Mouse (Mus musculus) spleen, adult 2 months (tissue): ENCODE results near the gene Tmem104. TPM values are rescaled to one million over a fixed set of nuclear protein-coding genes. Genes with fewer than 3 reads are reported as not detected.

Experiments
- DNase-seq, 2 experiments: peaks; one replicate each; pipeline versions ENCODE4 v3.0.0 to v3.0.0-alpha.2; 2012 to 2021; ENCODE audit warnings: low spot score in 2 of 2, low read depth in 1 of 2
- H3K27ac ChIP-seq: fragments of 200-500 bp; 2 replicates; pipeline ENCODE4 v1.5.1; 2012; ENCODE audit warnings: low read length, inconsistent platforms; ENCODE audit not compliant: insufficient read depth
- H3K27me3 ChIP-seq: fragments of 200-500 bp; 2 replicates; pipeline ENCODE4 v1.6.1; 2012; ENCODE audit warnings: mild to moderate bottlenecking, moderate library complexity, low read length, inconsistent platforms; ENCODE audit not compliant: control insufficient read depth, insufficient read depth
- H3K36me3 ChIP-seq: fragments of 200-500 bp; 2 replicates; pipeline ENCODE4 v1.6.1; 2012; ENCODE audit warnings: mild to moderate bottlenecking, low read length, inconsistent platforms; ENCODE audit not compliant: control insufficient read depth, insufficient read depth
- H3K4me1 ChIP-seq: fragments of 200-500 bp; 2 replicates; pipeline ENCODE4 v1.6.1; 2011; ENCODE audit warnings: inconsistent platforms; ENCODE audit not compliant: control insufficient read depth, insufficient read depth, insufficient read length
- H3K4me3 ChIP-seq: fragments of 200-500 bp; 2 replicates; pipeline ENCODE4 v1.5.1; 2011; ENCODE audit warnings: mild to moderate bottlenecking, inconsistent platforms; ENCODE audit not compliant: insufficient read depth, insufficient read length; ENCODE audit errors: extremely low read depth
- CTCF ChIP-seq: fragments of 200-500 bp; IDR thresholded peaks from 2 replicates; pipeline ENCODE4 v1.5.1; 2011; ENCODE audit warnings: mild to moderate bottlenecking, inconsistent platforms; ENCODE audit not compliant: insufficient read depth, insufficient read length, insufficient replicate concordance; ENCODE audit errors: extremely low read depth
- POLR2A ChIP-seq: fragments of 200-500 bp; IDR thresholded peaks from 2 replicates; pipeline ENCODE4 v1.6.1; 2011; ENCODE audit warnings: low read depth, low read length, inconsistent platforms
- WGBS: fragments of 180-500 bp; shearing (Covaris S2); methylation state at CpG from one replicate; pipeline ENCODE4 v1.1.7; 2018; 5-methylcytosine and 5-hydroxymethylcytosine counted together
- polyA plus RNA-seq: library from polyadenylated mRNA; depleted of rRNA; stranded (reverse); fragments of >200 nt; gene quantifications from 2 replicates; pipeline ENCODE4 v1.2.3, GENCODE M21; 2012

Gene Tmem104
- polyA plus RNA-seq, 1 experiment, result 16.5 TPM

- Histone ChIP-seq H3K36me3 (peaks cover 4% of the 10 kb centered on the region; the same call in 1 of the 2 replicates), H3K4me3 (peak overlapping the region; percentile 19; the same call in 1 of the 2 replicates), H3K27ac (no peak overlapping the region), H3K4me1 (peaks cover 12% of the 10 kb centered on the region), H3K27me3 (peaks cover 12% of the 10 kb centered on the region)
- no peak for DNase-seq
- WGBS, result 4% methylated on average over 63 of the region's 63 CpGs
- TF ChIP-seq POLR2A (no peak), CTCF (no peak)
Observed at GRCm38 (mm10) chr11:115249721-115250404, 62.6 kb downstream of the Tmem104 start.

- Histone ChIP-seq H3K27me3 (peaks cover 12% of the 10 kb centered on the region), H3K27ac (no peak overlapping the region), H3K36me3 (no peaks in the 10 kb centered on the region), H3K4me3 (peak overlapping the region; percentile 19; the same call in 1 of the 2 replicates), H3K4me1 (peaks cover 12% of the 10 kb centered on the region)
- DNase-seq, result no peak
- TF ChIP-seq POLR2A (no peak), CTCF (no peak)
- WGBS, result 7% methylated on average over 36 of the region's 36 CpGs
Observed at GRCm38 (mm10) chr11:115250405-115251090, 63.3 kb downstream of the Tmem104 start.

GRCm38 (mm10) chr11:115251258-115251657 is 64.0 kb downstream of the Tmem104 start:
- H3K27me3 ChIP-seq, result peaks cover 12% of the 10 kb centered on the region
- DNase-seq, result no peak
- no peak for TF ChIP-seq POLR2A
- no peak for TF ChIP-seq CTCF
- no peak overlapping the region for H3K4me3 ChIP-seq
- no peak overlapping the region for H3K27ac ChIP-seq
- 77% methylated on average over 3 of the region's 3 CpGs for WGBS
- peaks cover 12% of the 10 kb centered on the region for H3K4me1 ChIP-seq
- H3K36me3 ChIP-seq, result no peaks in the 10 kb centered on the region

- Histone ChIP-seq H3K27ac (no peak overlapping the region), H3K4me1 (peaks cover 5% of the 10 kb centered on the region; the same call in 1 of the 2 replicates), H3K27me3 (peaks cover 9% of the 10 kb centered on the region), H3K4me3 (no peak overlapping the region), H3K36me3 (no peaks in the 10 kb centered on the region)
- 30% methylated on average over 57 of the region's 59 CpGs for WGBS
- no peak for TF ChIP-seq POLR2A
- no peak for TF ChIP-seq CTCF
- no peak for DNase-seq
Observed at GRCm38 (mm10) chr11:115257775-115258510, 70.7 kb downstream of the Tmem104 start.

- H3K36me3 ChIP-seq, result no peaks in the 10 kb centered on the region
- TF ChIP-seq POLR2A, result no peak
- no peak for TF ChIP-seq CTCF
- H3K27ac ChIP-seq, result no peak overlapping the region
- WGBS, result 81% methylated on average over 4 of the region's 4 CpGs
- DNase-seq, result no peak
- H3K27me3 ChIP-seq, result peaks cover 10% of the 10 kb centered on the region
- peaks cover 5% of the 10 kb centered on the region; the same call in 1 of the 2 replicates for H3K4me1 ChIP-seq
- H3K4me3 ChIP-seq, result no peak overlapping the region
Observed at GRCm38 (mm10) chr11:115259134-115259533, 71.8 kb downstream of the Tmem104 start.

GRCm38 (mm10) chr11:115262954-115263353 is 75.7 kb downstream of the Tmem104 start:
- no peak for DNase-seq
- Histone ChIP-seq H3K4me3 (no peak overlapping the region), H3K36me3 (no peaks in the 10 kb centered on the region), H3K4me1 (peaks cover 5% of the 10 kb centered on the region; the same call in 1 of the 2 replicates), H3K27ac (no peak overlapping the region), H3K27me3 (peaks cover 24% of the 10 kb centered on the region)
- 87% methylated on average over 11 of the region's 11 CpGs for WGBS
- TF ChIP-seq POLR2A, result no peak
